Comparison of ENCODE assay signal across 33 mouse cellular contexts in genomic region chr11:94539761-94540160, GRCm38 (mm10). TPM values are rescaled to one million over a fixed set of nuclear protein-coding genes. Genes with fewer than 3 reads are reported as not detected.
"Had no signal": no experiment of that assay in that cellular context is flagged by ENCODE, and none has a peak within 500 bp of the region (broad histone marks: within the 10 kb centered on the region; RNA-seq: fewer than 3 reads in every experiment).

No protein-coding gene starts in this region.

- H3K4me3 ChIP-seq: left cerebral cortex, adult 2 months; limb, embryonic 10.5 days; limb, embryonic 12.5 days; limb, embryonic 13.5 days; limb, embryonic 15.5 days; liver, embryonic 12.5 days; liver, embryonic 13.5 days; liver, embryonic 15.5 days; lung, embryonic 15.5 days; megakaryocyte, embryonic 14.5 days; midbrain, embryonic 12.5 days; midbrain, embryonic 13.5 days; midbrain, embryonic 15.5 days; myocyte; neural tube, embryonic 12.5 days had no signal

- H3K36me3 ChIP-seq: liver, embryonic 12.5 days; liver, embryonic 13.5 days; liver, embryonic 15.5 days; lung, embryonic 15.5 days; midbrain, embryonic 12.5 days; midbrain, embryonic 15.5 days; neural tube, embryonic 12.5 days had no signal

- ATAC-seq: liver, embryonic 12.5 days; liver, postnatal 0 days; lung, postnatal 0 days; midbrain, embryonic 13.5 days; midbrain, embryonic 15.5 days; midbrain, embryonic 16.5 days had no signal

- H3K9me3 ChIP-seq: limb, embryonic 10.5 days; limb, embryonic 12.5 days; limb, embryonic 13.5 days; limb, embryonic 15.5 days; liver, embryonic 12.5 days; liver, embryonic 13.5 days; liver, embryonic 15.5 days; lung, embryonic 15.5 days; midbrain, embryonic 12.5 days; midbrain, embryonic 13.5 days; midbrain, embryonic 15.5 days; neural tube, embryonic 12.5 days had no signal

- H3K4me1 ChIP-seq: liver, embryonic 12.5 days; liver, embryonic 13.5 days; liver, embryonic 15.5 days had no signal

- H3K27ac ChIP-seq: left cerebral cortex, adult 2 months; limb, embryonic 10.5 days; limb, embryonic 12.5 days; limb, embryonic 13.5 days; limb, embryonic 15.5 days; liver, embryonic 12.5 days; liver, embryonic 13.5 days; liver, embryonic 14.5 days; liver, embryonic 15.5 days; lung, embryonic 15.5 days; macrophage; midbrain, embryonic 12.5 days; midbrain, embryonic 13.5 days; midbrain, embryonic 15.5 days; neural tube, embryonic 12.5 days had no signal

- DNase-seq: left cerebral cortex, postnatal 4 days; liver; liver, embryonic 13.5 days; liver, postnatal 0 days; lung, adult 2 months; lung, embryonic 14.5 days; lung, postnatal 10 days; lung, postnatal 14 days; lung, postnatal 4 days; midbrain, embryonic 14.5 days had no signal

- H3K9ac ChIP-seq: limb, embryonic 12.5 days; limb, embryonic 13.5 days; limb, embryonic 15.5 days; liver, embryonic 12.5 days; liver, embryonic 13.5 days; liver, embryonic 14.5 days; liver, embryonic 15.5 days; liver, postnatal 0 days; lung, embryonic 14.5 days; lung, embryonic 15.5 days; midbrain, embryonic 12.5 days; midbrain, embryonic 13.5 days; midbrain, embryonic 15.5 days; neural tube, embryonic 12.5 days had no signal

- H3K4me2 ChIP-seq: limb, embryonic 12.5 days; limb, embryonic 13.5 days; limb, embryonic 15.5 days; liver, embryonic 11.5 days; liver, embryonic 12.5 days; liver, embryonic 13.5 days; liver, embryonic 15.5 days; lung, embryonic 14.5 days; lung, embryonic 15.5 days; midbrain, embryonic 12.5 days; midbrain, embryonic 13.5 days; midbrain, embryonic 15.5 days; neural tube, embryonic 12.5 days had no signal

- H3K27me3 ChIP-seq: limb, embryonic 12.5 days; limb, embryonic 13.5 days; limb, embryonic 15.5 days; liver, embryonic 12.5 days; liver, embryonic 13.5 days; liver, embryonic 15.5 days; lung, embryonic 15.5 days; midbrain, embryonic 12.5 days; midbrain, embryonic 13.5 days; midbrain, embryonic 15.5 days; neural tube, embryonic 12.5 days had no signal

RNA-seq across cellular contexts. Expression of gene Mycbpap, which starts 18.2 kb away (rescaled TPM):
- polyA plus RNA-seq: liver, embryonic 15.5 days; liver, embryonic 16.5 days had no signal

RNA-seq across cellular contexts. Expression of gene Chad, which starts 25.1 kb away (rescaled TPM):
- polyA plus RNA-seq: liver, adult 2 months; liver, embryonic 12.5 days; liver, embryonic 13.5 days; macrophage; midbrain, embryonic 14.5 days had no signal

RNA-seq across cellular contexts. Expression of gene Epn3, which starts 40.0 kb away (rescaled TPM):
- polyA plus RNA-seq: liver, embryonic 12.5 days; macrophage had no signal

RNA-seq across cellular contexts. Expression of gene Spata20, which starts 53.8 kb away (rescaled TPM):
- polyA plus RNA-seq: limb, embryonic 10.5 days; limb, embryonic 11.5 days; liver, adult 2 months; liver, embryonic 11.5 days; liver, embryonic 12.5 days; liver, embryonic 13.5 days; liver, embryonic 14.5 days; liver, embryonic 15.5 days; liver, embryonic 16.5 days; liver, postnatal 0 days; macrophage; midbrain, embryonic 13.5 days; myocyte; neural tube, embryonic 11.5 days; neural tube, embryonic 12.5 days had no signal
